Comparison of ENCODE assay signal across 12 mouse cellular contexts in the genomic region with DNA sequence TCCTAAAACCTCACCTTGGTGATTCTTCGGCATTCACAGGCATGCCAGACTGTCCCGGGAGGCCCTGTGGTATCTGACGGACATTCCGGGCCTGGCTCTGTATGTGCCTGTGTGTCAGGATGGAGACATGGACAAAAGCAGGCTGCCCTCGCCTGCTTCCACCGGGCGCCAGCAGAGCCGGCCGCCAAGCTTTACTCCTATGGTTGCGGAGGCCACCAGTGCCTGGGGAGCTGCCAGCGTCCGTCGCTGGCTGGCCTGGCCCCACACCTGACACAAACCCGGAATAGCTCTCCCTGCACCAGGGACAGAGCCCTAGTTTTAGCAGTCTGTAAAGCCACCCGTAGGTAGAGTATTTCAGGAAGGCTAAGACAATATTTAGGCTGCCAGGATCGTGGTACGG. TPM values are rescaled to one million over a fixed set of nuclear protein-coding genes. Genes with fewer than 3 reads are reported as not detected.
DNase-seq lines count a peak whose midpoint lies in the region; ATAC-seq and TF ChIP-seq lines count a peak whose summit lies in the region.
"Had no signal": no experiment of that assay in that cellular context is flagged by ENCODE, and none has a peak within 500 bp of the region (broad histone marks: within the 10 kb centered on the region; RNA-seq: fewer than 3 reads in every experiment).

No protein-coding gene starts in this region.

- H3K9ac ChIP-seq in kidney, embryonic 14.5 days (ENCODE audit: low read depth, low read length): no peak overlapping the region
- no peak overlapping the region for H3K9ac ChIP-seq in heart, embryonic 12.5 days
- H3K9ac ChIP-seq: forebrain, embryonic 15.5 days; neural tube, embryonic 12.5 days had no signal

- H3K4me2 ChIP-seq in kidney, embryonic 14.5 days (replicated peaks; ENCODE audit: low read depth, low read length): no peak overlapping the region
- H3K4me2 ChIP-seq in heart, embryonic 12.5 days: peak overlapping the region; percentile 66
- H3K4me2 ChIP-seq: forebrain, embryonic 15.5 days; neural tube, embryonic 12.5 days had no signal

- no peaks in the 10 kb centered on the region for H3K36me3 ChIP-seq in kidney, adult 2 months (ENCODE audit: control insufficient read depth, insufficient read depth, low read length)
- H3K36me3 ChIP-seq in kidney, embryonic 14.5 days (ENCODE audit: control insufficient read depth, insufficient read depth, low read length): no peaks in the 10 kb centered on the region
- H3K36me3 ChIP-seq in heart, embryonic 12.5 days: no peaks in the 10 kb centered on the region
- H3K36me3 ChIP-seq: forebrain, embryonic 15.5 days; neural tube, embryonic 12.5 days had no signal

- H3K9me3 ChIP-seq in kidney, embryonic 14.5 days (ENCODE audit: control insufficient read depth, low read length): no peaks in the 10 kb centered on the region
- no peaks in the 10 kb centered on the region for H3K9me3 ChIP-seq in heart, embryonic 12.5 days (replicated peaks)
- H3K9me3 ChIP-seq: forebrain, embryonic 15.5 days; neural tube, embryonic 12.5 days had no signal

- H3K4me1 ChIP-seq in kidney, adult 2 months (ENCODE audit: control insufficient read depth, insufficient read depth, low read length): 0 out of 2 replicates have a peak, but pooled peaks cover 6% of the 10 kb centered on the region
- peaks cover 32% of the 10 kb centered on the region for H3K4me1 ChIP-seq in kidney, embryonic 14.5 days (ENCODE audit: control insufficient read depth, insufficient read depth, low read length)
- H3K4me1 ChIP-seq in heart, embryonic 12.5 days (replicated peaks): peaks cover 61% of the 10 kb centered on the region
- H3K4me1 ChIP-seq: forebrain, embryonic 15.5 days had no signal

- DNase-seq in kidney, adult 2 months: no peak
- peak; percentile 77 to 78 for DNase-seq in cerebellum, postnatal 14 days
- DNase-seq in skeletal muscle tissue, adult 2 months (ENCODE audit: low read depth, low spot score): peak; percentile 85
- no peak for DNase-seq in MN1 (ENCODE audit: low spot score)
- DNase-seq in spleen, postnatal 4 days (ENCODE audit: low spot score in 2 of 2): no peak
- DNase-seq in right cerebral cortex, adult 2 months (ENCODE audit: low spot score in 2 of 2): no peak
- DNase-seq: kidney, adult 18-20 months; thymus, postnatal 36 days had no signal

- H3K27me3 ChIP-seq in kidney, adult 2 months (replicated peaks; ENCODE audit: control insufficient read depth, insufficient read depth, low read length): no peaks in the 10 kb centered on the region
- no peaks in the 10 kb centered on the region for H3K27me3 ChIP-seq in kidney, embryonic 14.5 days (ENCODE audit: control insufficient read depth, insufficient read depth, low read length)
- H3K27me3 ChIP-seq in heart, embryonic 12.5 days (replicated peaks): no peaks in the 10 kb centered on the region
- H3K27me3 ChIP-seq: forebrain, embryonic 15.5 days; neural tube, embryonic 12.5 days had no signal

- WGBS in kidney, adult 2 months: 86% methylated on average over 17 of the region's 17 CpGs
- WGBS in kidney, embryonic 14.5 days: 87% methylated on average over 17 of the region's 17 CpGs
- 56% methylated on average over 17 of the region's 17 CpGs for WGBS in heart, embryonic 12.5 days

- TF ChIP-seq POLR2A in kidney, adult 2 months (IDR thresholded peaks at IDR 0.05; ENCODE audit: low read depth, low read length): no peak

- no peak for ATAC-seq in kidney, embryonic 14.5 days (ENCODE audit: low FRiP score, low TSS enrichment)
- no peak for ATAC-seq in heart, embryonic 12.5 days (ENCODE audit: insufficient number of reproducible peaks, low FRiP score)
- ATAC-seq: forebrain, embryonic 15.5 days had no signal

- H3K4me3 ChIP-seq in kidney, adult 2 months (ENCODE audit: insufficient read depth, low read depth, low read length): no peak overlapping the region
- H3K4me3 ChIP-seq in kidney, embryonic 14.5 days (ENCODE audit: low read length): no peak overlapping the region
- peak overlapping the region; percentile 1; the same call in 1 of the 2 replicates for H3K4me3 ChIP-seq in heart, embryonic 12.5 days
- H3K4me3 ChIP-seq: forebrain, embryonic 15.5 days; neural tube, embryonic 12.5 days had no signal

- TF ChIP-seq CTCF in kidney, adult 2 months (conservative IDR thresholded peaks at IDR 0.05; ENCODE audit: insufficient read depth, insufficient read length, low read depth, low read length): no peak

- H3K27ac ChIP-seq in kidney, adult 2 months (ENCODE audit: insufficient read depth, low read depth, low read length): 0 out of 2 replicates have a peak overlapping the region, but pooled peaks have one; percentile 20
- no peak overlapping the region for H3K27ac ChIP-seq in kidney, embryonic 14.5 days (ENCODE audit: low read depth, low read length)
- H3K27ac ChIP-seq in heart, embryonic 12.5 days (ENCODE audit: poor library complexity, severe bottlenecking): peak overlapping the region; percentile 62
- H3K27ac ChIP-seq: forebrain, embryonic 15.5 days; neural tube, embryonic 12.5 days had no signal

RNA-seq across cellular contexts. Expression of gene Eml1, which starts 1.5 kb away (rescaled TPM):
- 14.2 TPM in 2 replicates for polyA plus RNA-seq in kidney, adult 2 months (2012; rRNA removed)
- polyA plus RNA-seq in kidney, embryonic 14.5 days (2014; fragmentation: Nextera tagmentation; extraction: Ambion mirVana): 31.3 and 56.5 TPM in 2 replicates
- polyA plus RNA-seq in heart, embryonic 12.5 days (2016; fragmentation: Nextera tagmentation; extraction: Ambion mirVana): 49.5 and 54.6 TPM in 2 replicates

RNA-seq across cellular contexts. Expression of gene Cyp46a1, which starts 38.1 kb away (rescaled TPM):
- polyA plus RNA-seq in kidney, adult 2 months (2012; rRNA removed): 4.1 and 5.1 TPM in 2 replicates
- polyA plus RNA-seq in kidney, embryonic 14.5 days (2014; fragmentation: Nextera tagmentation; extraction: Ambion mirVana): 4.7 and 5.8 TPM in 2 replicates
- 7.9 and 8.0 TPM in 2 replicates for polyA plus RNA-seq in heart, embryonic 12.5 days (2016; fragmentation: Nextera tagmentation; extraction: Ambion mirVana)

Comparison
In these comparisons a context has a peak if more than half of its experiments do, and no peak if none do; other contexts are left out.
1. DNase-seq: peak in cerebellum, postnatal 14 days (2 of 2) and skeletal muscle tissue, adult 2 months (single experiment); none in kidney, adult 2 months (single experiment), MN1 (single experiment), spleen, postnatal 4 days (0 of 2) and right cerebral cortex, adult 2 months (0 of 2).